Mouse (Mus musculus): ENCODE measurements at regions not wholly inside any gene's neighbourhood (a gene's known extent, or its start where the extent isn't known, plus 50 kb on each side); places are given as distances from the start of the nearest gene placed in this dataset.

DNA sequence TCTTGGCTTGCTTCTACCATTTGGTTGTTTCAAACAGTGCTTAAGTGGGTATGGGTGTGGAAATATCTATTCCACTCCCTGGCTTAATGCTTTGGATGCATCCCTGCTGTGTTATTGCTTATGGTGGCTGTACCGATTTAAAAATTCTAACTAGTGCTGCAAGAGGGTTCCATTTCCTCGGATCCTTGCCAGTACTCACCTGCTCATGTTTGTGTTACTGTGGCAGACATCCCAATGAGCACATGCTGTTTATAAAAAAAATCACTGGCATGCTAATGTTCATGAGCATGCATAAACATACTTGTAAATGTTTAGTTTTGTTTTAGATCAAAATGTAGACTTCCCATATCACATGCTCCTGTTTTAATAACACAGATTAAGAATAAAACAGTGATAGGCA lies 285.6 kb upstream of the Ddhd1 start:
- TF ChIP-seq ZNF384 (IDR thresholded peaks at IDR 0.05; ENCODE audit: low read depth, low read length), result no peak
- no peak for TF ChIP-seq CHD2 (IDR thresholded peaks at IDR 0.05; ENCODE audit: low read depth, low read length)

All from ES-E14 (cell line).